Mouse (Mus musculus) thymus, postnatal 0 days (tissue): Measurements from ENCODE around the gene Il25. TPM values are rescaled to one million over a fixed set of nuclear protein-coding genes. Genes with fewer than 3 reads are reported as not detected.

Experiments
- DNase-seq: peaks from one replicate; pipeline ENCODE4 v3.0.0-alpha.2; 2015; ENCODE audit warnings: low spot score
- polyA plus RNA-seq: library from polyadenylated mRNA; unstranded; fragments of >200 nt; fragmentation: Nextera tagmentation; extraction: Ambion mirVana; gene quantifications from 2 replicates; pipeline ENCODE4 v1.2.1, GENCODE M21; 2015

The Il25 gene
- polyA plus RNA-seq, result not detected in 2 replicates

- no peak for DNase-seq
Observed at GRCm38 (mm10) chr14:54932645-54933150, at the start of gene Il25. TSS of gene Il25 (plus strand) at chr14:54932695.

GRCm38 (mm10) chr14:54883154-54884021 lies 49.1 kb upstream of the Il25 start, which contains the start of the genes Bcl2l2 and Gm20521:
TSS of gene Bcl2l2 (plus strand) at chr14:54883377.
TSS of gene Gm20521 (plus strand) at chr14:54883441.
- no peak for DNase-seq

- DNase-seq, result peak; percentile 35
Observed at GRCm38 (mm10) chr14:54884022-54884712, 48.3 kb upstream of the Il25 start.

- DNase-seq, result no peak
Observed at GRCm38 (mm10) chr14:54885309-54885708, 47.2 kb upstream of the Il25 start.

GRCm38 (mm10) chr14:54892200-54892599 lies 40.3 kb upstream of the Il25 start, which contains the start of gene Pabpn1:
TSS of gene Pabpn1 (plus strand) at chr14:54892500.
- no peak for DNase-seq

- DNase-seq, result peak; percentile 99
Observed at GRCm38 (mm10) chr14:54893651-54894181, 38.8 kb upstream of the Il25 start.

GRCm38 (mm10) chr14:54894296-54895151 lies 38.0 kb upstream of the Il25 start:
- DNase-seq, result peak; percentile 14

- no peak for DNase-seq
Observed at GRCm38 (mm10) chr14:54897445-54897844, 35.0 kb upstream of the Il25 start.

- DNase-seq, result peak; percentile 76
Observed at GRCm38 (mm10) chr14:54900383-54900782, 32.1 kb upstream of the Il25 start.

- no peak for DNase-seq
Observed at GRCm38 (mm10) chr14:54903641-54904040, 28.9 kb upstream of the Il25 start.

GRCm38 (mm10) chr14:54908682-54909081 lies 23.8 kb upstream of the Il25 start:
- DNase-seq, result no peak

- DNase-seq, result peak; percentile 20
Observed at GRCm38 (mm10) chr14:54912109-54912850, 20.2 kb upstream of the Il25 start.

- DNase-seq, result peak; percentile 29
Observed at GRCm38 (mm10) chr14:54912886-54913285, 19.6 kb upstream of the Il25 start, which contains the start of gene Slc22a17. TSS of gene Slc22a17 (minus strand) at chr14:54913132.

GRCm38 (mm10) chr14:54913343-54913742 lies 19.2 kb upstream of the Il25 start:
- DNase-seq, result no peak

GRCm38 (mm10) chr14:54920076-54920685 lies 12.3 kb upstream of the Il25 start:
- DNase-seq, result no peak

- no peak for DNase-seq
Observed at GRCm38 (mm10) chr14:54924641-54925348, 7.7 kb upstream of the Il25 start.

GRCm38 (mm10) chr14:54925349-54926342 lies 6.8 kb upstream of the Il25 start, which contains the start of gene Efs:
TSS of gene Efs (minus strand) at chr14:54926126.
- DNase-seq, result no peak
